Mouse (Mus musculus): ENCODE measurements around the gene Sprr2a3.
"Not testable (repeated sequence)": the region's sequence is repeated elsewhere in the genome, so short reads cannot be mapped to it uniquely, and the experiment has no call there.

DNA sequence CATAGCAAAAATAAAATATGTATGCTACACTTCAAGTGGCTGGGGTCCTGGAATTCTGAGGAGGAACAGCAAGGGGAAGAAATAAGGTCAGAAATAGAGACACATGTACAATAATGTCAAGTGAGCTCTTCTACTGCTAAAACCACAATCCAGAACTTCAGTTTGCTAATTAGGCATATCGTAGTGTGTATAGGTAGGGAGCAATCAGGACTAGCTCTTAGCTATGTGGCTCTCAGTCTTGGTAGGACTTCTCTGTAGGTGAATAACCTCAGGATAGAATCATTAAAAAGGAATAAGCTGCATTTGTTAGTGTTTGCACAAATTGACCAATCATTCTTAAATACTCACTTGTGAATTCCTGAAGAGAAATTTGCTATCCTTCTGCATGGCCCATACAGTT lies 11.2 kb upstream of the Sprr2a3 start:
- TF ChIP-seq CHD2 (IDR thresholded peaks at IDR 0.05; ENCODE audit: low read depth, low read length); HCFC1 (IDR thresholded peaks at IDR 0.05; ENCODE audit: borderline replicate concordance, insufficient read depth, low read length); ZC3H11A (IDR thresholded peaks at IDR 0.05; ENCODE audit: borderline replicate concordance, low read depth, low read length); MAFK (IDR thresholded peaks at IDR 0.05; ENCODE audit: insufficient read depth, low read depth, low read length): not testable (repeated sequence)
